Mouse (Mus musculus): ENCODE data around the gene Itih2. TPM values are rescaled to one million over a fixed set of nuclear protein-coding genes. Genes with fewer than 3 reads are reported as not detected.

Itih2 gene
- polyA plus RNA-seq, 1 experiment from 2014 or later, result 0.81 TPM

DNA sequence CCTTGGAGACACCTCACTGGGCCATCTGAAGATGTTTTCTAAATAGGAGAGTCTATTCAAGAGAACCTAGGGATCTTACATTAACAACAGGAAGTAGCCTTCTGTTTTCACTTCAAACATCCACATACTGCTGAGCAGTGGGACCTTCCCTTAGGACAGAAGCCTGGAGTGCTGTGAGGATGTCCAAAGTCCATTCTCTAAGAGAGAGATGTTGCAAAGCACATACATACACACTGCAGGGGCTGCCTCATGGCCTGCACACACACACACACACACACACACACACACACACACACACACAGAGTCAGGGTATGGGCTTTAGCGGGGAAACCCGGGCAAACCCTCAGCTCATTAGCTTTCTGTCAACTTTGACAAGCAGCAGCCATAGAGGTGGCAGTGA lies 30.7 kb downstream of the Itih2 start:
- Histone ChIP-seq H3K9ac (replicated peaks) (no peak overlapping the region), H3K27me3 (peaks cover 3% of the 10 kb centered on the region; the same call in 1 of the 2 replicates), H3K4me2 (replicated peaks) (no peak overlapping the region), H3K4me1 (replicated peaks) (no peaks in the 10 kb centered on the region), H3K36me3 (no peaks in the 10 kb centered on the region), H3K27ac (no peak overlapping the region), H3K9me3 (no peaks in the 10 kb centered on the region), H3K4me3 (replicated peaks) (no peak overlapping the region)
- WGBS, result 73% methylated on average over 2 of the region's 2 CpGs
- ATAC-seq, result peak; percentile 16; the same call in 1 of the 2 replicates

GRCm38 (mm10) chr2:10098598-10099215 lies 32.5 kb downstream of the Itih2 start:
- H3K27me3 ChIP-seq, result peaks cover 3% of the 10 kb centered on the region; the same call in 1 of the 2 replicates
- peaks cover 9% of the 10 kb centered on the region; the same call in 1 of the 2 replicates for H3K36me3 ChIP-seq
- H3K27ac ChIP-seq, result no peak overlapping the region
- H3K4me2 ChIP-seq (replicated peaks), result no peak overlapping the region
- H3K9ac ChIP-seq (replicated peaks), result no peak overlapping the region
- ATAC-seq, result peak; percentile 22; the same call in 1 of the 2 replicates
- no peaks in the 10 kb centered on the region for H3K9me3 ChIP-seq
- H3K4me1 ChIP-seq (replicated peaks), result no peaks in the 10 kb centered on the region
- 40% methylated on average over 9 of the region's 9 CpGs for WGBS
- H3K4me3 ChIP-seq (replicated peaks), result no peak overlapping the region

- Histone ChIP-seq H3K4me3 (replicated peaks) (no peak overlapping the region), H3K4me1 (replicated peaks) (no peaks in the 10 kb centered on the region), H3K27ac (no peak overlapping the region), H3K27me3 (peaks cover 3% of the 10 kb centered on the region; the same call in 1 of the 2 replicates), H3K9ac (replicated peaks) (no peak overlapping the region), H3K36me3 (peaks cover 42% of the 10 kb centered on the region), H3K4me2 (replicated peaks) (no peak overlapping the region), H3K9me3 (no peaks in the 10 kb centered on the region)
- WGBS, result 92% methylated on average over 14 of the region's 14 CpGs
- ATAC-seq, result no peak
Observed at GRCm38 (mm10) chr2:10094327-10095100, 36.7 kb downstream of the Itih2 start.

DNA sequence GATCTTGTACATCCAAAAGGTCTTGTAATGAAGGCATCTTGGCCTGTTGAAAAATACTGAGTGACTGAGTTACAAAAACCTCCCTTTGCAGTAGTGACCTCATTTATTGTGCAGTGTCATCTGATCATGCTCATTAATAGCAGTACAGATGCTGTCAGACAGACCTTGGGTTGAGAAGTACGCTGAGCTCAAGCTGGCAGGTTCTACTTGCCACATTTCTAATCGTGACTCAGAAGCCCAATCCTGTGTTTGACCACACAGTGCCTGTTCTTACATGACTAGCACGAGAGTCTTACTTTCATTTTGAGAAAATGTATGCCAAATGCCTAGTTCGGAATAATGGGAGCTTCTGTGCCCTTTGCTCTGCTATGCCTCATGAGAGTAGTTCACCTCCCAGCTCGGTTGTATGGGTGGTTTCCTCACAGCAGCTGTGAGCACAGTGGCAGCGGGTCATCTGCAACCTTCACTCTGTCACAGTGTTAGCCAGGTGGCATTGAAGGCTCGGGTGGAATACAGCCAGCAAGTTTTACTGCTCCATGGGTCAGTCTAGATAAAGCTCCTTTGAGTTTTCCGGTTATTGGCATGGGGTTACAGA lies 43.8 kb downstream of the Itih2 start:
- Histone ChIP-seq H3K4me1 (replicated peaks) (peaks cover 14% of the 10 kb centered on the region), H3K4me2 (replicated peaks) (no peak overlapping the region), H3K9me3 (no peaks in the 10 kb centered on the region), H3K4me3 (replicated peaks) (no peak overlapping the region), H3K9ac (replicated peaks) (no peak overlapping the region), H3K27me3 (no peaks in the 10 kb centered on the region), H3K36me3 (peaks cover 68% of the 10 kb centered on the region), H3K27ac (no peak overlapping the region)
- WGBS, result 92% methylated on average over 8 of the region's 8 CpGs
- ATAC-seq, result no peak

GRCm38 (mm10) chr2:10082737-10083136 lies 48.5 kb downstream of the Itih2 start:
- no peaks in the 10 kb centered on the region for H3K27me3 ChIP-seq
- no peak for ATAC-seq
- no peaks in the 10 kb centered on the region for H3K9me3 ChIP-seq
- H3K4me2 ChIP-seq (replicated peaks), result no peak overlapping the region
- H3K36me3 ChIP-seq, result peaks cover 29% of the 10 kb centered on the region
- no peak overlapping the region for H3K4me3 ChIP-seq (replicated peaks)
- no peak overlapping the region for H3K27ac ChIP-seq
- WGBS, result 100% methylated on average over 1 of the region's 1 CpGs
- H3K9ac ChIP-seq (replicated peaks), result no peak overlapping the region
- H3K4me1 ChIP-seq (replicated peaks), result peaks cover 42% of the 10 kb centered on the region

- Histone ChIP-seq H3K27me3 (no peaks in the 10 kb centered on the region), H3K9me3 (no peaks in the 10 kb centered on the region), H3K4me1 (replicated peaks) (peaks cover 50% of the 10 kb centered on the region), H3K27ac (no peak overlapping the region), H3K36me3 (peaks cover 19% of the 10 kb centered on the region), H3K9ac (replicated peaks) (peak overlapping the region; percentile 87), H3K4me3 (replicated peaks) (peak overlapping the region; percentile 91), H3K4me2 (replicated peaks) (peak overlapping the region; percentile 69)
- ATAC-seq, result no peak
- WGBS, result 90% methylated on average over 5 of the region's 5 CpGs
Observed at GRCm38 (mm10) chr2:10081453-10082080, 49.6 kb downstream of the Itih2 start.

GRCm38 (mm10) chr2:10080310-10081010 lies 50.7 kb downstream of the Itih2 start, which contains the start of the genes Atp5c1 and Kin:
Gene Atp5c1 (minus strand): TSS chr2:10080510.
Gene Kin (plus strand): TSS chr2:10080593.
- WGBS, result under 1% methylated on average over 61 of the region's 61 CpGs
- no peaks in the 10 kb centered on the region for H3K9me3 ChIP-seq
- peak within 1 kb of the TSS; percentile 97 for H3K9ac ChIP-seq (replicated peaks)
- peak; percentile 97 for ATAC-seq
- peaks cover 15% of the 10 kb centered on the region for H3K36me3 ChIP-seq
- H3K4me1 ChIP-seq (replicated peaks), result peaks cover 50% of the 10 kb centered on the region
- H3K27ac ChIP-seq, result peak within 1 kb of the TSS; percentile 91
- H3K27me3 ChIP-seq, result no peaks in the 10 kb centered on the region
- peak within 1 kb of the TSS; percentile 91 for H3K4me3 ChIP-seq (replicated peaks)
- H3K4me2 ChIP-seq (replicated peaks), result peak within 1 kb of the TSS; percentile 82

DNA sequence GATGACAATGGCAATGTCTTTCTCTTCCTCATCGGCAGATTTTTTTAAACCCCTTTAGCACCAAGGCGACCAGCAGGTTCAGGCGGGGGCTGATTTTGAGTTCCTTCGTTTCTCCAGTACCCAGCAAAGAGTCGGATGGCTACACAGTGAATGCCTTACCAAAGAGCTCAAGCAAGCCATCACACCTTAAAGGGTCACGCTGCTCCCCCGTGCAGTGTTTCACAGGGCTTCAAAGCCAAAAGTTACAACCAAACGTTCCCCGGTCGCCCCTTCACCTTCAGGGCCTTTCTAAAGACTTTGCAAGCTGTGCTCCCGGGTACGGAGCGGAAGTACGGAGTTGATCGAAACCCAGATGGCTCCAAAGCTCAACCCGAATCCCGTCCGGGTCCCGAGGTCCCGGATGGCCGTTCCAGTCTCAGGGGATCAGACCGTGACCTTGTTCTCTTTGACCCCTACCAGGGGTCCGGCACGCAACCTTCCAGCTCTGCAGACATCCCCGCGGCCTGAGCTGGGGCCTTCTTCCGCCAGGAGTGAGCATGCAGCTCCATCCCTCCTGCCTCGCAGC lies 51.4 kb downstream of the Itih2 start:
- peak overlapping the region; percentile 97 for H3K9ac ChIP-seq (replicated peaks)
- H3K4me1 ChIP-seq (replicated peaks), result peaks cover 45% of the 10 kb centered on the region
- no peaks in the 10 kb centered on the region for H3K27me3 ChIP-seq
- H3K36me3 ChIP-seq, result peaks cover 11% of the 10 kb centered on the region
- H3K9me3 ChIP-seq, result no peaks in the 10 kb centered on the region
- H3K4me2 ChIP-seq (replicated peaks), result peak overlapping the region; percentile 82
- under 1% methylated on average over 28 of the region's 28 CpGs for WGBS
- peak overlapping the region; percentile 91 for H3K27ac ChIP-seq
- ATAC-seq, result no peak
- H3K4me3 ChIP-seq (replicated peaks), result peak overlapping the region; percentile 91

GRCm38 (mm10) chr2:10076675-10077074 lies 54.5 kb downstream of the Itih2 start:
- Histone ChIP-seq H3K4me1 (replicated peaks) (peaks cover 32% of the 10 kb centered on the region), H3K9me3 (no peaks in the 10 kb centered on the region), H3K9ac (replicated peaks) (no peak overlapping the region), H3K4me2 (replicated peaks) (no peak overlapping the region), H3K27ac (no peak overlapping the region), H3K27me3 (no peaks in the 10 kb centered on the region), H3K36me3 (peaks cover 9% of the 10 kb centered on the region), H3K4me3 (replicated peaks) (no peak overlapping the region)
- 92% methylated on average over 8 of the region's 8 CpGs for WGBS
- no peak for ATAC-seq

DNA sequence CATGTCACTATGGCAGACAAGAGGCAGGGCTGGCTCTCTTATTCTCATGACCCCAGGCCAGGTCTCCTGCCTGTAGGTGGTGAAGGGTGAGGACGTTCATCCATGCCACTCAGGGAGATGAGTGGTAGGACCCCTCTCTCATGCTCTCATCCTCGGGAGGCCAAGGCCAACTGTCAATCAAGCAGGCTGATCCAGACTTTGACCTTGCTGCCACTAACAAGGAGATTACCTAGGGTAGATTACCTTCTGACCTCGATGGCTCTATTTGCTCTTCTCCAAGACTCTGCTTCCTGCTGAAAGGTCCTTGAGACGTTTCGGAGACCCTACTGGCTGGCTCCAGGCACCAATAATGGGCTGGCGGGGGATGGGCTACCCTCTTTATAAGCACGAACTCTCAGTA lies 56.7 kb downstream of the Itih2 start:
- WGBS, result 75% methylated on average over 7 of the region's 7 CpGs
- H3K9ac ChIP-seq (replicated peaks), result no peak overlapping the region
- no peak for ATAC-seq
- no peaks in the 10 kb centered on the region for H3K9me3 ChIP-seq
- no peak overlapping the region for H3K27ac ChIP-seq
- H3K36me3 ChIP-seq, result peaks cover 9% of the 10 kb centered on the region
- no peak overlapping the region for H3K4me3 ChIP-seq (replicated peaks)
- H3K4me1 ChIP-seq (replicated peaks), result peaks cover 24% of the 10 kb centered on the region
- H3K27me3 ChIP-seq, result no peaks in the 10 kb centered on the region
- no peak overlapping the region for H3K4me2 ChIP-seq (replicated peaks)

DNA sequence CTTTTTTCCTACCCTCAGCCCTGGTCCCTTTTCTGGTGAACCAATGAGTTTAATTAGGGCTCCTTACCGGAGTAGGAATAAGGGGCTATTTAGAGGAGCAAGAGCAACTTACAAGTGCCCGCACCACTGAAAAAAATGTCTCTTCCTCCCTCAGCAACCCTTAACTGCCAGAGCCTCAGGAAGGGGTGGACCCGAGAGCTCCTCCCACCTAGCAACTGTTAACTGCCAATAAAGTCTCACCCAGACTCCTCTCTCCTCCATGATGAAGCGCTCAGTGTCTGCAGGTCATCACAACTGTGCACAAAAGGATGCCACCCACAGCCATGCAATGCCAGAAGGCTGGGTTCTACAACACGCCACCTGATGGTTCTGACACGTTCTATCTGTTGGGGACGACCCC lies 59.4 kb downstream of the Itih2 start:
- no peak overlapping the region for H3K27ac ChIP-seq
- H3K36me3 ChIP-seq, result peaks cover 25% of the 10 kb centered on the region
- peaks cover 2% of the 10 kb centered on the region; the same call in 1 of the 2 replicates for H3K4me1 ChIP-seq (replicated peaks)
- H3K27me3 ChIP-seq, result no peaks in the 10 kb centered on the region
- no peak for ATAC-seq
- H3K4me3 ChIP-seq (replicated peaks), result no peak overlapping the region
- no peak overlapping the region for H3K9ac ChIP-seq (replicated peaks)
- H3K4me2 ChIP-seq (replicated peaks), result no peak overlapping the region
- WGBS, result 91% methylated on average over 7 of the region's 7 CpGs
- no peaks in the 10 kb centered on the region for H3K9me3 ChIP-seq

Data from midbrain, embryonic 13.5 days (tissue).